Mouse (Mus musculus) hindbrain, embryonic 11.5 days (tissue): ENCODE measurements around the gene Ankrd55. TPM values are rescaled to one million over a fixed set of nuclear protein-coding genes. Genes with fewer than 3 reads are reported as not detected.

Experiments used
- ATAC-seq: fragments of 200-750 bp; cut with Nextera tagmentation; 2 replicates; pipeline ENCODE4 v1.8.0; 2017; ENCODE audit warnings: mild to moderate bottlenecking, moderate TSS enrichment, moderate library complexity; ENCODE audit not compliant: low FRiP score
- DNase-seq: peaks from one replicate; pipeline ENCODE4 v3.0.0-alpha.2; 2015; ENCODE audit warnings: low spot score
- H3K27ac ChIP-seq: fragments of 300-500 bp; sonication (generic); 2 replicates; pipeline ENCODE4 v1.5.1; 2014; ENCODE audit warnings: mild to moderate bottlenecking, low read depth, low read length
- H3K27me3 ChIP-seq: fragments of 300-500 bp; sonication (generic); 2 replicates; pipeline ENCODE4 v1.6.1; 2014; ENCODE audit warnings: mild to moderate bottlenecking, low read length, moderate library complexity, mixed read lengths; ENCODE audit not compliant: control insufficient read depth, insufficient read depth
- H3K36me3 ChIP-seq: fragments of 300-500 bp; sonication (generic); 2 replicates; pipeline ENCODE4 v1.6.1; 2014; ENCODE audit warnings: mild to moderate bottlenecking, low read length, moderate library complexity, mixed read lengths; ENCODE audit not compliant: control insufficient read depth, insufficient read depth
- H3K4me1 ChIP-seq: fragments of 300-500 bp; sonication (generic); replicated peaks from 2 replicates; pipeline ENCODE4 v1.6.1; 2014; ENCODE audit warnings: low read length, mixed read lengths; ENCODE audit not compliant: control insufficient read depth, insufficient read depth
- H3K4me2 ChIP-seq: fragments of 300-500 bp; sonication (generic); replicated peaks from 2 replicates; pipeline ENCODE4 v1.6.1; 2014; ENCODE audit warnings: mild to moderate bottlenecking, low read depth, low read length
- H3K4me3 ChIP-seq: fragments of 300-500 bp; sonication (generic); 2 replicates; pipeline ENCODE4 v1.5.1; 2014; ENCODE audit warnings: low read depth, low read length
- H3K9ac ChIP-seq: fragments of 300-500 bp; sonication (generic); 2 replicates; pipeline ENCODE4 v1.6.1; 2014; ENCODE audit warnings: low read depth, low read length
- H3K9me3 ChIP-seq: fragments of 300-500 bp; sonication (generic); 2 replicates; pipeline ENCODE4 v1.6.1; 2016; ENCODE audit warnings: low read length; ENCODE audit not compliant: control insufficient read depth
- WGBS: fragments of 180-500 bp; shearing (Covaris S2); extraction: QIAGEN DNeasy Blood & Tissue Kit; methylation state at CpG from one replicate; pipeline ENCODE4 v1.1.7; 2014; 5-methylcytosine and 5-hydroxymethylcytosine counted together
- polyA plus RNA-seq: library from polyadenylated mRNA; unstranded; fragments of >200 nt; fragmentation: Nextera tagmentation; extraction: Ambion mirVana; gene quantifications from 2 replicates; pipeline ENCODE4 v1.2.1, GENCODE M21; 2014

Ankrd55 gene
- polyA plus RNA-seq, 1 experiment from 2014 or later = 1.7 TPM

- H3K9ac ChIP-seq = no peak overlapping the region
- no peaks in the 10 kb centered on the region for H3K4me1 ChIP-seq
- H3K4me3 ChIP-seq = no peak overlapping the region
- ATAC-seq = no peak
- H3K36me3 ChIP-seq = no peaks in the 10 kb centered on the region
- DNase-seq = no peak
- no peaks in the 10 kb centered on the region for H3K9me3 ChIP-seq
- H3K4me2 ChIP-seq = no peak overlapping the region
- H3K27me3 ChIP-seq = no peaks in the 10 kb centered on the region
- no peak overlapping the region for H3K27ac ChIP-seq
- WGBS = 81% methylated on average over 5 of the region's 5 CpGs
These were observed 54.8 kb downstream of the Ankrd55 start for GRCm38 (mm10) chr13:112342971-112343627.

GRCm38 (mm10) chr13:112343628-112344009 is 55.4 kb downstream of the Ankrd55 start:
- Histone ChIP-seq H3K9me3 (no peaks in the 10 kb centered on the region), H3K4me1 (no peaks in the 10 kb centered on the region), H3K27ac (no peak overlapping the region), H3K4me2 (no peak overlapping the region), H3K36me3 (no peaks in the 10 kb centered on the region), H3K4me3 (no peak overlapping the region), H3K9ac (no peak overlapping the region), H3K27me3 (no peaks in the 10 kb centered on the region)
- ATAC-seq (no peak), DNase-seq (no peak)
- 80% methylated on average over 5 of the region's 5 CpGs for WGBS

GRCm38 (mm10) chr13:112344270-112344864 is 56.1 kb downstream of the Ankrd55 start:
- no peaks in the 10 kb centered on the region for H3K9me3 ChIP-seq
- ATAC-seq (no peak), DNase-seq (no peak)
- no peaks in the 10 kb centered on the region for H3K4me1 ChIP-seq
- no peak overlapping the region for H3K4me2 ChIP-seq
- H3K4me3 ChIP-seq = no peak overlapping the region
- no peak overlapping the region for H3K9ac ChIP-seq
- 76% methylated on average over 8 of the region's 8 CpGs for WGBS
- no peaks in the 10 kb centered on the region for H3K27me3 ChIP-seq
- H3K36me3 ChIP-seq = no peaks in the 10 kb centered on the region
- no peak overlapping the region for H3K27ac ChIP-seq

- ATAC-seq = no peak
- Histone ChIP-seq H3K4me1 (no peaks in the 10 kb centered on the region), H3K4me3 (no peak overlapping the region), H3K27me3 (no peaks in the 10 kb centered on the region), H3K36me3 (no peaks in the 10 kb centered on the region), H3K4me2 (no peak overlapping the region), H3K9me3 (no peaks in the 10 kb centered on the region), H3K9ac (no peak overlapping the region), H3K27ac (no peak overlapping the region)
- DNase-seq = no peak
- WGBS = 83% methylated on average over 2 of the region's 2 CpGs
These were observed 57.3 kb downstream of the Ankrd55 start for GRCm38 (mm10) chr13:112345542-112345941.

- Histone ChIP-seq H3K36me3 (no peaks in the 10 kb centered on the region), H3K4me1 (no peaks in the 10 kb centered on the region), H3K9ac (no peak overlapping the region), H3K27ac (no peak overlapping the region), H3K4me2 (no peak overlapping the region), H3K27me3 (no peaks in the 10 kb centered on the region), H3K9me3 (no peaks in the 10 kb centered on the region), H3K4me3 (no peak overlapping the region)
- ATAC-seq (no peak), DNase-seq (no peak)
- 75% methylated on average over 11 of the region's 11 CpGs for WGBS
These were observed 57.8 kb downstream of the Ankrd55 start for GRCm38 (mm10) chr13:112346031-112346430.

- WGBS = 46% methylated on average over 7 of the region's 7 CpGs
- DNase-seq (no peak), ATAC-seq (0 out of 2 replicates have a peak, but pooled peaks have one; percentile 30)
- Histone ChIP-seq H3K9ac (no peak overlapping the region), H3K4me1 (no peaks in the 10 kb centered on the region), H3K4me2 (no peak overlapping the region), H3K27me3 (no peaks in the 10 kb centered on the region), H3K36me3 (no peaks in the 10 kb centered on the region), H3K9me3 (no peaks in the 10 kb centered on the region), H3K27ac (no peak overlapping the region), H3K4me3 (no peak overlapping the region)
These were observed 58.5 kb downstream of the Ankrd55 start for GRCm38 (mm10) chr13:112346659-112347142.

GRCm38 (mm10) chr13:112348250-112348649 is 60.0 kb downstream of the Ankrd55 start:
- Histone ChIP-seq H3K4me1 (no peaks in the 10 kb centered on the region), H3K27me3 (no peaks in the 10 kb centered on the region), H3K9ac (no peak overlapping the region), H3K4me3 (no peak overlapping the region), H3K4me2 (no peak overlapping the region), H3K36me3 (no peaks in the 10 kb centered on the region), H3K9me3 (no peaks in the 10 kb centered on the region), H3K27ac (no peak overlapping the region)
- DNase-seq = no peak
- no peak for ATAC-seq
- 90% methylated on average over 1 of the region's 1 CpGs for WGBS

- DNase-seq (no peak), ATAC-seq (no peak)
- Histone ChIP-seq H3K9ac (no peak overlapping the region), H3K27me3 (no peaks in the 10 kb centered on the region), H3K9me3 (no peaks in the 10 kb centered on the region), H3K4me2 (no peak overlapping the region), H3K36me3 (no peaks in the 10 kb centered on the region), H3K4me1 (no peaks in the 10 kb centered on the region), H3K27ac (no peak overlapping the region), H3K4me3 (no peak overlapping the region)
- 90% methylated on average over 14 of the region's 14 CpGs for WGBS
These were observed 60.7 kb downstream of the Ankrd55 start for GRCm38 (mm10) chr13:112348896-112349484.

- Histone ChIP-seq H3K4me3 (no peak overlapping the region), H3K9ac (no peak overlapping the region), H3K4me2 (no peak overlapping the region), H3K27me3 (no peaks in the 10 kb centered on the region), H3K9me3 (no peaks in the 10 kb centered on the region), H3K4me1 (0 out of 2 replicates have a peak, but pooled peaks cover 2% of the 10 kb centered on the region), H3K36me3 (no peaks in the 10 kb centered on the region), H3K27ac (no peak overlapping the region)
- WGBS = 95% methylated on average over 7 of the region's 7 CpGs
- ATAC-seq = no peak
- no peak for DNase-seq
These were observed 61.2 kb downstream of the Ankrd55 start for GRCm38 (mm10) chr13:112349500-112349899.
